Mouse (Mus musculus): Measurements from ENCODE around the gene Sort1. TPM values are rescaled to one million over a fixed set of nuclear protein-coding genes. Genes with fewer than 3 reads are reported as not detected.

The Sort1 gene
- total RNA-seq, 2 experiments from 2014 or later: 373 to 382 TPM

DNA sequence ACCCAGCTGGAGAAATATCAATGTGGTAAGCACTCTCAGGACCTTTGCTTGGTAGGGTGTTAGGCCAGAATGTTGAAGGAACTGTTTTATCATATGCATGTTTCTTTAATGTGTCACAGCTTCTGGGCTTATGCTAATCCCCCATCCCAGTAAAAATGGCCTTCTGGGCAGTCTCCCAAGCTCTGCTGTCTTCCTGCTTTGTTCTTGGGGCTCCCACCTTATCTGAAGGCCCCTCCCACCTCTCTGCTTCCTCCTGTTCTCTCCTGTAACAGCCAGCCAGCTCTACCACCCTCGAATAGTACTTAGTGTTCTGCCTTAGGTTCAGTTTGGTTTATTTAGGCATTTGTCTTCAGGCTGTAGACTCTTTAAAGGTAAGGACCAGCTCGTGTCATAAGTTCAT, 10.5 kb downstream of the Sort1 start:
- no peak for DNase-seq (ENCODE audit: low spot score in 2 of 2)

DNA sequence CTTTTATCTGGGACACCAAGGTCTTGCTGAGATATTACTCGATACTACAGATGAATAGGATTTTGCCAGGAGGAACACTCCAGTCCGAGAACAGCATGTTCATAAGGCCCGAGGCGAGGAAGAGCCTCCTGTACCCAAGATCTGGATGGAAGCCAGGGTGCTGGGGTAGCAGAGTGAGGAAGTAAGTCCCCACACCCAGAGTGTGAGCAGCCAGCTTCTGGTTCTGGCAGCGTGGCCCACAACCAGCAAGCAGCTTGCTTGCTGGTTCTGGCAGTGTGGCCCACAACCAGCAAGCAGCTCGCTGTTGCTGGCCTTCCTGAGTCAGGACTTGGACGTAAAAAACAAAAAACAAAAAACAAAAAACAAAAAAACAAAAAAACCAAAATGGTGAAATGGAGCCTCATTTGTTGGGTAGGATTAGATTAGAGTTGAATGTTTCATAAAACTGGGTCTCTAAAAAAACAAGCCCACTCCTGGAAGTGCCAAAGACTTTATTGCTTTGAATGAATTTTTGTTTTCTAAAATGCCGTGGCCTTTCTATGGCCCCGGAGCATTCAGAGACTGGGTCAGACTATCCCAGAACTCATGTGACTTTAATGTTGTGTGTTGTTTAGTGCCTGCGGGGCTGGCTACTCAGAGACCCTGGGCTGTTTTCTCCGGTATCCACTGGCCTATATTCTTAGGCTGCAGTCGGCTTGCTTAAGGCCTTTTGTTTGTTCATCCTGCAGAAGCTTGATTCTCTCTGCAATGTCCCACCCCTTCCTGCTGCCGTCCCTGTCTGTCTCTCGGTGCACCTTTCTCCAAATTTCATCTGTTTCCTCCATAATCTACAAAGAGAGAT, 11.7 kb downstream of the Sort1 start:
- DNase-seq (ENCODE audit: low spot score in 2 of 2): peak in 1 of 2 experiments; percentile 79

DNA sequence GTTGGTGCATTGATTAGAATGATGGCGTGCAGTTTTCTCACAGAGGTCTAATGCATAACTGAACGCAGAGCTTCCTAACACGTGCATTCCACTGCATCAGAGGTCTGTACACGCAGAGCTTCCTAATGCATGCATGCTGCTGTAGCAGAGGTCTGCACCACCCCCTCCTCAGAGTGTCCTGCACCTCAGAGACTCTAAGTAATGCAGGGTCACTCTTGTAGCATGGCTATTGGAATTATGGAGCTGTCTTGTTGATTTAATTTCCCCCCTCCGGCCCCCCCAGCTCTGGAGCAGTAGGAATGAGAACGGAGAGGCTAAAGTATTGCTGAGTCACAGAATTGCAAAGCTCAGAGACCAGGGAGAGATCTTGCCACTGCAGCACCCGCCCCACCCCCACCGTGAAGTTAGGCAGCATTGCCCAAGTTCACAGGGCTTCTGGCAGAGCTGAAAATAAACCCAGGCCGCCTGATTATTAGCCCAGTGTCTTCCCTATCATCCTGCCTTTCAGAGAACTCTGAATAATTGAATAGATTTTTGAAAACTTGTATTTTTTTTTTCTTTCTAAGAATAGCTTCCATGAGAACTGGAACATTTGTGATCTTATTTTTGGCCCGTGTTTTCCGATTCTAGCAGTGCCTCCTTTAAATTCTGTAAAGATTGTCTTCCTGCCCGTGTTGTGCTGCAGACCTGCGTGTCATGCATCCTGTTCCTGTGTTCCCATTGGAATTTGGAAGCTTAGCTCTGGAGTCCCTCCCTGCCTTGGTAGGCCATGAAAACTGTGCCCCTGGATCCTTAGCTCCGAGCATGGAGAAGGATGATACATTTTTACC, 12.6 kb downstream of the Sort1 start:
- DNase-seq (ENCODE audit: low spot score in 2 of 2): peak in 1 of 2 experiments; percentile 77

DNA sequence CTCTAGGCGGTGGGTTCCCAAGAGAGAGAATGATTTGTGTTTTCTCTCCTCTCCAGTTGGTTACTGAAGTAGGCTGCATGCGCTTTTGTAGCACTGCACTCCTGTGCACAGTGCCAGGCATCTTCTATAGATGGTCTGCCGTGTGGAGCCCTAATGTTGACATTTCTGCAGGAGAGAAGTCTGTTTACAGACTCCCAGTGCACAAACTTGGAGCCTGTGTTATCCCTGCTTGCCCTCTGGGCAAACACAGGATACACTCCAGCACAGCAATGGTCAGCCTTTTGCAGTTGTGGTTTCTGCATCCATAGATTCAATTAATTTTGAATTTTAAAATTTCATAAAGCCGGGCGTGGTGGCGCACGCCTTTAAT, 13.2 kb downstream of the Sort1 start:
- DNase-seq (ENCODE audit: low spot score in 2 of 2): peak in 1 of 2 experiments; percentile 45

DNA sequence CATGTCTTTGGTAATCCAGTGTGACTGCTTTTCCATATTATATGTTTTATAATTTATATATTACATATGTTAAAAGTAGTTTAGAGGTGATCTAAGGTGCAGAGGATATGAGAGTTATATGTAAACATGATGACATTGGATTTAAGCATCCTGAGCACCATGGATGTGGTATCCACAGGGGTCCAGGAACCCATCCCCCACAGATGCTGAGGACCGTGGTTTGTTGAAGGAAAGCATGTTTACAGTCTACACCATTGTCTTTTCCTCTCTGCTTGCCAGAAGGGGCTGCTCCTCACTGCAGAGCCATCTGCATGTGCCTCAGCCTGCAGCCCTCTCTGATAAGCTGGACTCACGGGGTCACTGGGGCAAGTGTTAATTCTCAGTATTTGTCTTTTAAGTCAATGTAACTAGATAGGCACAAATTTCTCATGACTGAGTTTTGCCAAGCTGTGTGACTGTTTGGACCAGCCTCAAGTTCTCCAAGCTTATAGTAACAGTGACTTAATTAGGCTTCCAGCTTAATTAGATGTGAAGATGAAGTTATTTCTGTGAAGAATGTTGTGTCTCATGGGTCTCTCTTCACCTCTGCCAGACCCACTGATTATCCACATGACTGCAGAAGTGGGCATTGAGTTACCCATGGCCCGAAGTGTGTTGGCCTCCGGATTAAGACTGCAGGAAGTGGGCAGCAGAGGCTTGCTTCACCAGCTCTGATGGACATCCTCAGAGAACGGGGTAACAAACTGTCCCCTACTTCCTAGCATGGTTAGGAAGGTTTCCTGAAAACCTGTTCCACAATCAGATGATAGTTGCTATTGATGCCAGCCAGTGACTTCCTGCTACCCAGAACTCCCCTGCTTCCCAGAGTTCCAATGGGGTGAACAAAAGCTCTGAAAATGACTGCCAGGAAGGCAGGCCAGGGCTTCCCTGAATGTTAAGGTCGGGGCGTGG, 14.0 kb downstream of the Sort1 start:
- DNase-seq (ENCODE audit: low spot score in 2 of 2): no peak

DNA sequence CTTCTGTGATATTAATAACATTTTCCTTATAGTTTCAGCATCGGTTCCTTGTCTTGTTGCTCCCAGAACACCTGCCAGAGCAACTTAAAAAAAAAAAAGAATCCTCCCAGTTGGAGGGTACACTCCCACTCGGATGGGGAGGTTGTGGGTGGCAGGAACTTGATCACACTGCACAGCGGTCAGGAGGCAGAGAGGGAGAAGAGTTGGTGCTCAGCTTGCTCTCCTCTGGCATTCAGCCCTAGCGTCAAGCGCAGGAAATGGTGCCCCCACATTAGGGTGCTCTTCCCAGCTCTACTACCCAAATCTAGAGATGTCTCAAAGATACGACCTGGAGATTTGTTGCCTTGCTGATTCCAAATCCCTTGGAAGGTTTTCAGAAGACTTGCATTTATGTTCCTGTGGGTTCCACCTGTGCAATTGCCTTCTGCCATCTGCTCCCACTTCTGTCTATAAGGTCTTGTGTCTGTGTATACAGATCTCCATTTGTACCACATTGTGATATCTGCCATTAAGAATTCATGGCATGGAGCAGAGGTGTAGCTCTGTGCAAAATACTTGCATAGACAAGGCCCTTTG, 16.7 kb downstream of the Sort1 start:
- peak in 1 of 2 experiments; percentile 57 for DNase-seq (ENCODE audit: low spot score in 2 of 2)

DNA sequence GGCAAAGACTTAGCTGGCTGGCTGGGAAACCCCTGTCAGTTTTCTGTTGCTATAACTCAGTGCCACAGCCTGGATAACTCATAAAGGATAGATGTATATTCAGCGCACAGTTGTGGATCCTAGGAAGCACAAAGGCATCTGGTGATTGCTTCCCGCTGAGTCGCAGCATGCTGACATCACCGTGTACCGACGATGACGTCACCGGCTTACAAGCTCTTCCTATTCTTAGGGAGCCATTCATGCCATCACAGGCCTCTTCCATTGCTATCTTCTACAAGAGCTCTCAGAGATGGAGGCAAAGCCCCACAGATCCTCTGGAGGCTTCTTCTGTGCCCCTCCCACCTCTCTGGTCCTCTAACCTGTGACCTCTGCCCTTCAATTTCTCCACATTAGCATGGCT, 19.8 kb downstream of the Sort1 start:
- no peak for DNase-seq (ENCODE audit: low spot score in 2 of 2)

DNA sequence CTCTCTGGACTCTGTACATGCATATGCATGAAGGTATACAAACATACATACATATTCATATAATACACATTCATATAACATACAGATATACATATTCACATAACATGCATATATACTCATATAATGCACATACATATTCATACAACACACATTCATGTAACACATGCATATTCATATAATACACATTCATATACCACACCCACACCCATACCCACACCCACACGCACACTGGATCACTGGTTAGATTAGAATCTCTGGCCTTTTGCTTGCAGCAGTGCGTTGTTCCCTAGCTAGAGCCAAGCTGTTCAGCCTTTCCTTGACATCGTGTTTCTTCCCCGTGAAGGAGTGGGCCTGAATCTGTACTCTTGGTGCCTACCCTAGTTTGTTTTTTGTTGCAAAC, 20.9 kb downstream of the Sort1 start:
- DNase-seq (ENCODE audit: low spot score in 2 of 2): no peak

DNA sequence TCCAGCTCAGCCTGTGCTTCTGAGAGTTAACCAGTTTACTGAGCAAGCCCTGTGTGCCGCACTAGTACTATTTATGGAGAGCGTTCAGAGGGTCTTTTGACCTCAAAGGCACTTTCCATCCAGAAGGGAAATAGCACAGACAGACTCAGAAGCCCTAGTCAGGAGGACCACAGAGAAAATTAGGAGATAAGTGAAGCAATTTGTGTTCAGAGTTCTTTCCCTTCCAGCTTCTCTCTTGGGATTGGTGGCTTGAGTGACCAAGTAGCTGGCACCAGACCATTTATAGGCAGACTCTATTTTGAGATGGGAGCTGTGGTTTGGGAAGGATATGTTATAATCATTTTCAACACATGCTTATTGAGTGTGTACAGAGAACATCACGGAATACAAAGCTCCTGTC, 22.5 kb downstream of the Sort1 start:
- no peak for DNase-seq (ENCODE audit: low spot score in 2 of 2)

GRCm38 (mm10) chr3:108307485-108307884, 23.6 kb downstream of the Sort1 start:
- peak in 1 of 2 experiments; percentile 49 for DNase-seq (ENCODE audit: low spot score in 2 of 2)

GRCm38 (mm10) chr3:108310921-108311341, 27.0 kb downstream of the Sort1 start:
- no peak for DNase-seq (ENCODE audit: low spot score in 2 of 2)

GRCm38 (mm10) chr3:108311688-108312087, 27.8 kb downstream of the Sort1 start:
- no peak for DNase-seq (ENCODE audit: low spot score in 2 of 2)

DNA sequence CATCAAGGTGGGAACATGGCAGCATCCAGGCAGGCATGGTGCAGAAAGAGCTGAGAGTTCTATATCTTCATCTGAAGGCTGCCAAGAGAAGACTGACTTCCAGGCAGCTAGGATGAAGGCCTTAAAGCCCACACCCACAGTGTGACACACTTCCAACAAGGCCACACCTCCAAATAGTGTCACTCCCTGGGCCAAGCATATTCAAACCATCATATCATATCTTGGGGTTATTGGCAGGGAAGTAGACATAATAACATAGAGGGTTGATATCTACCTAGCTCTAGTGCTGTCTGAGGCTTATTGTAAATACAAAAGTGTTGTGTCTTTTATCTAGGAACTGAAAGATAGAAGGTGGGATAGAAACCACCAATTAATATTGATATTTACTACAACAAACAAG, 28.5 kb downstream of the Sort1 start:
- DNase-seq (ENCODE audit: low spot score in 2 of 2): no peak

DNA sequence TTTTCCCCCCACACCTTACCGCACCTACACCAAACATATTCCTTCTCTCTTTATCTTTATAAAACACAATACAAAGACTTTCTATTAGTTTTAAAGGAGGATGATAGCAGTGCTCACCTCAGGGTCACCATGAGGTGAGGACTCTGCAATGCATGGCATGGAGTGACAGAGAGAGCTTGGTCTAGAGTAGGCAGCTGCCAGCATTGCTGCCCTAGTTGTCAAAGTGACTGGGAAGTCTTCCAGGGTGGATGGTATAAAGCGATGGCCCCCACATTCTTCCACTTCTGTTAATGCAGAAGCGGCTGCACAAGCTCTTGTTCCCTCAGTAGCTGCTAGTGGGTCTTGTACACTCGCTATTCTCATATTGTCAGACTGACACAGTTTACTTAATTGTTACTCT, 29.3 kb downstream of the Sort1 start:
- DNase-seq (ENCODE audit: low spot score in 2 of 2): no peak

- no peak for DNase-seq (ENCODE audit: low spot score in 2 of 2)
Observed at GRCm38 (mm10) chr3:108314038-108314675, 30.3 kb downstream of the Sort1 start.

GRCm38 (mm10) chr3:108318517-108318916, 34.6 kb downstream of the Sort1 start:
- DNase-seq (ENCODE audit: low spot score in 2 of 2): no peak

DNA sequence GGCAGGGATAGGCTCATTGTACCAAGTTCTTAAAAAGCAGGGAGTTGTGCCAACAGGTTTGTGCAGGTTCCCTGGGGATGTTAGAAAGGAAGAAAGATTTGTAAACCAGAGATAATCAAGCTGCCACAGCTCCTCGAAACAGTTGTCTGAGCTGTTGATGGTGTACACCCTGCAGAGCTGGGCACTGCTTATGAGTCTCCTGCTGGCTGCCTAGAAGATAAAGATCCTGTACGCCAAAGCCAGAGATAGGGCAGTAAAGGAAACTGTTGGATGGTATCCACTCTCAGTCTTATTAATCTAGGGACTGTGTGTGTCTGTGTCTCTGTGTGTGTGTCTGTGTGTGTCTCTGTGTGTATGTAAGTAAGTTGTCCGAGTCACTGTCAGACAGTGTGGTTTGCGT, 37.8 kb downstream of the Sort1 start:
- DNase-seq (ENCODE audit: low spot score in 2 of 2): no peak

- no peak for DNase-seq (ENCODE audit: low spot score in 2 of 2)
Observed at GRCm38 (mm10) chr3:108322136-108322535, 38.3 kb downstream of the Sort1 start.

- DNase-seq (ENCODE audit: low spot score in 2 of 2): no peak
Observed at GRCm38 (mm10) chr3:108322962-108323361, 39.1 kb downstream of the Sort1 start.

- no peak for DNase-seq (ENCODE audit: low spot score in 2 of 2)
Observed at GRCm38 (mm10) chr3:108324837-108325236, 41.0 kb downstream of the Sort1 start.

Measured in layer of hippocampus, adult 18-20 months (tissue).